Mouse (Mus musculus): ENCODE measurements around the gene Tstd3.
"Not testable (repeated sequence)": the region's sequence is repeated elsewhere in the genome, so short reads cannot be mapped to it uniquely, and the experiment has no call there.

Tstd3 gene

GRCm38 (mm10) chr4:21744142-21744541, 22.9 kb downstream of the Tstd3 start:
- DNase-seq: not testable (repeated sequence)

- DNase-seq: peak; percentile 20
These were observed 27.8 kb downstream of the Tstd3 start for GRCm38 (mm10) chr4:21739169-21739568.

- peak; percentile 95 for DNase-seq
These were observed 39.3 kb downstream of the Tstd3 start, which contains the start of gene Ccnc for GRCm38 (mm10) chr4:21727615-21728165. Gene Ccnc (plus strand): TSS chr4:21727701.

GRCm38 (mm10) chr4:21726912-21727614, 39.9 kb downstream of the Tstd3 start:
- peak; percentile 81 for DNase-seq

- DNase-seq: no peak
These were observed 44.2 kb downstream of the Tstd3 start for GRCm38 (mm10) chr4:21722752-21723334.

- peak; percentile 87 for DNase-seq
These were observed 54.9 kb downstream of the Tstd3 start for GRCm38 (mm10) chr4:21712147-21712546.
